Mouse (Mus musculus) neural tube, embryonic 13.5 days (tissue): Measurements from ENCODE around the gene Kctd14. TPM values are rescaled to one million over a fixed set of nuclear protein-coding genes. Genes with fewer than 3 reads are reported as not detected.
"Not testable (repeated sequence)": the region's sequence is repeated elsewhere in the genome, so short reads cannot be mapped to it uniquely, and the experiment has no call there.

Source experiments
- ATAC-seq: fragments of 200-750 bp; cut with Nextera tagmentation; 2 replicates; pipeline ENCODE4 v1.8.0; 2017; ENCODE audit warnings: low read depth, mild to moderate bottlenecking, moderate TSS enrichment, moderate library complexity
- H3K27ac ChIP-seq: fragments of 300-500 bp; sonication (generic); replicated peaks from 2 replicates; pipeline ENCODE4 v1.5.1; 2015; ENCODE audit warnings: moderate library complexity, mild to moderate bottlenecking, inconsistent platforms
- H3K27me3 ChIP-seq: fragments of 300-500 bp; sonication (generic); 2 replicates; pipeline ENCODE4 v1.6.1; 2015; ENCODE audit warnings: mild to moderate bottlenecking, inconsistent platforms
- H3K36me3 ChIP-seq: fragments of 300-500 bp; sonication (generic); 2 replicates; pipeline ENCODE4 v1.6.1; 2015; ENCODE audit warnings: mild to moderate bottlenecking, inconsistent platforms
- H3K4me1 ChIP-seq: fragments of 300-500 bp; sonication (generic); replicated peaks from 2 replicates; pipeline ENCODE4 v1.6.1; 2015; ENCODE audit warnings: inconsistent platforms
- H3K4me2 ChIP-seq: fragments of 300-500 bp; sonication (generic); 2 replicates; pipeline ENCODE4 v1.6.1; 2015; ENCODE audit warnings: inconsistent platforms, mild to moderate bottlenecking, moderate library complexity
- H3K4me3 ChIP-seq: fragments of 300-500 bp; sonication (generic); 2 replicates; pipeline ENCODE4 v1.5.1; 2015; ENCODE audit warnings: mild to moderate bottlenecking, inconsistent platforms
- H3K9ac ChIP-seq: fragments of 300-500 bp; sonication (generic); 2 replicates; pipeline ENCODE4 v1.6.1; 2015; ENCODE audit warnings: moderate library complexity, mild to moderate bottlenecking, inconsistent platforms
- H3K9me3 ChIP-seq: fragments of 300-500 bp; sonication (generic); 2 replicates; pipeline ENCODE4 v1.6.1; 2016; ENCODE audit warnings: inconsistent platforms
- WGBS: fragments of 180-500 bp; shearing (Covaris S2); methylation state at CpG from one replicate; pipeline ENCODE4 v1.1.7; 2015; 5-methylcytosine and 5-hydroxymethylcytosine counted together
- polyA plus RNA-seq: library from polyadenylated mRNA; unstranded; fragments of >200 nt; fragmentation: Nextera tagmentation; extraction: Ambion mirVana; gene quantifications from 2 replicates; pipeline ENCODE4 v1.2.1, GENCODE M21; 2015

The Kctd14 gene
- 1.2 and 2.2 TPM in 2 replicates for polyA plus RNA-seq

DNA sequence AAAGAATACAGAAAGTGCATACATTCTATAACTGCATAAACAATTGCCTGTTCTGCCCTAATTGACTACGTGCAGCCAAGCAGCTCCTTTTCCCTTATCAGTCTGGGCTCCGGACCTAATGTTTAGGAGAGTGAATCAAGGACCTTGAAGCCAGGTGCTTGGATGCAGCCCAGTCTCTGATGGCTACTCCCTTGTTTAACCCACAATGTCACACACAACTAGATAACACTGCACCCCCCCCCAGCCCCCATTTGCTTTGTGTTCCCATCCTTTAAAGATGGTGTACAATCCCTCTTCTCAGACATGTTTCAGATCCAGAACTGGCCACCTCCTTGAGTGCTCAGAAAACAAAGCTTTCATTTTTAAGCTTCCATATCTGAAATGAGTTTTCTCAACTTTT, at the start of gene Kctd14:
Gene Kctd14 (plus strand): TSS at position 301 of the 400 bp plus-strand sequence.
- not testable (repeated sequence) for H3K27ac ChIP-seq, H3K4me3 ChIP-seq, H3K9me3 ChIP-seq, H3K4me2 ChIP-seq, ATAC-seq, H3K27me3 ChIP-seq, H3K36me3 ChIP-seq, H3K9ac ChIP-seq
- peaks cover 24% of the 10 kb centered on the region for H3K4me1 ChIP-seq
- WGBS, result 88% methylated on average over 2 of the region's 2 CpGs

DNA sequence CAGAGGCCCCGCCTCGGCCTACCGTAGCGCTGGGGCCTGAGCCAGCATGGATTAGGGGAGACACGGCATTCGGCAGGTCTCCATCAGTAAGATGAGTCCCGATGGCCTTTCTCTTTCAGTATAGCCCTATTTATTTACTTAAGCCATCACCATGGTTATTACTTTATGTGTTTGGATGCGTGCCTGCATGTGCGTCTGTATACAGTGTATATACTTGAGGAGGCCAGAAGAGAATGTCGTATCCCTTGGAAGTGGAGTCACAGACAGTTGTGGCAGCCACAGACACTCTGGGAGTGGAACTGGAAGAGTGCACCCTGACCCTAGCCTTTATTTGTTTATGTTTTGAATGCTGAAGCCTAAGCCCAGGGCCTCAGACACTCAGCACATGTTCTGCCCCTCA, 44.0 kb upstream of the Kctd14 start:
- no peak overlapping the region for H3K27ac ChIP-seq
- H3K36me3 ChIP-seq, result peaks cover 60% of the 10 kb centered on the region
- no peak overlapping the region for H3K4me2 ChIP-seq
- WGBS, result 82% methylated on average over 10 of the region's 10 CpGs
- H3K27me3 ChIP-seq, result no peaks in the 10 kb centered on the region
- peaks cover 5% of the 10 kb centered on the region; the same call in 1 of the 2 replicates for H3K4me1 ChIP-seq
- H3K4me3 ChIP-seq, result no peak overlapping the region
- H3K9me3 ChIP-seq, result no peaks in the 10 kb centered on the region
- H3K9ac ChIP-seq, result no peak overlapping the region
- ATAC-seq, result no peak

GRCm38 (mm10) chr7:97411106-97411505, 40.0 kb upstream of the Kctd14 start:
- no peak for ATAC-seq
- H3K4me3 ChIP-seq, result no peak overlapping the region
- no peak overlapping the region for H3K27ac ChIP-seq
- H3K4me1 ChIP-seq, result no peaks in the 10 kb centered on the region
- H3K9me3 ChIP-seq, result no peaks in the 10 kb centered on the region
- WGBS, result 93% methylated on average over 2 of the region's 2 CpGs
- no peaks in the 10 kb centered on the region for H3K27me3 ChIP-seq
- H3K9ac ChIP-seq, result no peak overlapping the region
- H3K36me3 ChIP-seq, result peaks cover 64% of the 10 kb centered on the region
- H3K4me2 ChIP-seq, result no peak overlapping the region

DNA sequence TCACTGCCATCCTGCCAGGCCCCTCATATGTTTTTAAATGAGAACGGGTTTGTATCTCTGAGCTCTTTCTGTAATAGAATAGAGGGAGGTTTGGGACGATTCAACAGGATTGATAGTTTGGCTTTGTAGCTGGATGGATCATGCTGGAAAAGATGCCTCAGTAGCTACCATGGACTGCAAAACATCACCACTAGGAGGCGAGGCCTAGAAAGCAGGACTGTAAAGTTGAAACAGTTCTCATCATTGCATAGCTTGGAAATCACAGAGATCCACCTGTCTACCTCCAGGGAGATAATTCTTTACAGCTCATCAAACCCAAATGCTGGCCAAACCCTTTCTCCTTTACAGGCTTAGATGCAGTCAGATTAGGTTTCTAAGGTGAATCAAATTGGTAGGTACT, 39.5 kb upstream of the Kctd14 start:
- Histone ChIP-seq H3K27ac (no peak overlapping the region), H3K9me3 (no peaks in the 10 kb centered on the region), H3K4me2 (no peak overlapping the region), H3K36me3 (peaks cover 64% of the 10 kb centered on the region), H3K9ac (no peak overlapping the region), H3K27me3 (no peaks in the 10 kb centered on the region), H3K4me3 (no peak overlapping the region), H3K4me1 (no peaks in the 10 kb centered on the region)
- no peak for ATAC-seq
- 85% methylated on average over 3 of the region's 3 CpGs for WGBS

- H3K4me1 ChIP-seq, result 0 out of 2 replicates have a peak, but pooled peaks cover 12% of the 10 kb centered on the region
- H3K36me3 ChIP-seq, result peaks cover 44% of the 10 kb centered on the region
- H3K9me3 ChIP-seq, result no peaks in the 10 kb centered on the region
- no peak overlapping the region for H3K4me2 ChIP-seq
- H3K27ac ChIP-seq, result no peak overlapping the region
- H3K27me3 ChIP-seq, result no peaks in the 10 kb centered on the region
- no peak for ATAC-seq
- WGBS, result 94% methylated on average over 1 of the region's 1 CpGs
- no peak overlapping the region for H3K9ac ChIP-seq
- no peak overlapping the region for H3K4me3 ChIP-seq
Observed at GRCm38 (mm10) chr7:97413981-97414380, 37.1 kb upstream of the Kctd14 start.

- H3K4me1 ChIP-seq, result 0 out of 2 replicates have a peak, but pooled peaks cover 15% of the 10 kb centered on the region
- H3K27ac ChIP-seq, result no peak overlapping the region
- H3K9me3 ChIP-seq, result no peaks in the 10 kb centered on the region
- WGBS, result 100% methylated on average over 1 of the region's 1 CpGs
- peaks cover 40% of the 10 kb centered on the region for H3K36me3 ChIP-seq
- no peak for ATAC-seq
- no peaks in the 10 kb centered on the region for H3K27me3 ChIP-seq
- H3K9ac ChIP-seq, result no peak overlapping the region
- H3K4me2 ChIP-seq, result no peak overlapping the region
- H3K4me3 ChIP-seq, result no peak overlapping the region
Observed at GRCm38 (mm10) chr7:97414426-97414825, 36.7 kb upstream of the Kctd14 start.

GRCm38 (mm10) chr7:97414915-97415687, 36.0 kb upstream of the Kctd14 start:
- Histone ChIP-seq H3K4me3 (no peak overlapping the region), H3K27me3 (no peaks in the 10 kb centered on the region), H3K36me3 (peaks cover 33% of the 10 kb centered on the region), H3K4me2 (no peak overlapping the region), H3K27ac (no peak overlapping the region), H3K9ac (no peak overlapping the region), H3K9me3 (no peaks in the 10 kb centered on the region), H3K4me1 (0 out of 2 replicates have a peak, but pooled peaks cover 15% of the 10 kb centered on the region)
- ATAC-seq, result no peak
- 62% methylated on average over 9 of the region's 9 CpGs for WGBS

- H3K27ac ChIP-seq, result no peak overlapping the region
- peaks cover 19% of the 10 kb centered on the region for H3K36me3 ChIP-seq
- no peaks in the 10 kb centered on the region for H3K9me3 ChIP-seq
- no peak for ATAC-seq
- H3K9ac ChIP-seq, result no peak overlapping the region
- H3K27me3 ChIP-seq, result no peaks in the 10 kb centered on the region
- H3K4me3 ChIP-seq, result no peak overlapping the region
- no peak overlapping the region for H3K4me2 ChIP-seq
- H3K4me1 ChIP-seq, result peaks cover 25% of the 10 kb centered on the region
- 89% methylated on average over 4 of the region's 4 CpGs for WGBS
Observed at GRCm38 (mm10) chr7:97416473-97416872, 34.6 kb upstream of the Kctd14 start.

DNA sequence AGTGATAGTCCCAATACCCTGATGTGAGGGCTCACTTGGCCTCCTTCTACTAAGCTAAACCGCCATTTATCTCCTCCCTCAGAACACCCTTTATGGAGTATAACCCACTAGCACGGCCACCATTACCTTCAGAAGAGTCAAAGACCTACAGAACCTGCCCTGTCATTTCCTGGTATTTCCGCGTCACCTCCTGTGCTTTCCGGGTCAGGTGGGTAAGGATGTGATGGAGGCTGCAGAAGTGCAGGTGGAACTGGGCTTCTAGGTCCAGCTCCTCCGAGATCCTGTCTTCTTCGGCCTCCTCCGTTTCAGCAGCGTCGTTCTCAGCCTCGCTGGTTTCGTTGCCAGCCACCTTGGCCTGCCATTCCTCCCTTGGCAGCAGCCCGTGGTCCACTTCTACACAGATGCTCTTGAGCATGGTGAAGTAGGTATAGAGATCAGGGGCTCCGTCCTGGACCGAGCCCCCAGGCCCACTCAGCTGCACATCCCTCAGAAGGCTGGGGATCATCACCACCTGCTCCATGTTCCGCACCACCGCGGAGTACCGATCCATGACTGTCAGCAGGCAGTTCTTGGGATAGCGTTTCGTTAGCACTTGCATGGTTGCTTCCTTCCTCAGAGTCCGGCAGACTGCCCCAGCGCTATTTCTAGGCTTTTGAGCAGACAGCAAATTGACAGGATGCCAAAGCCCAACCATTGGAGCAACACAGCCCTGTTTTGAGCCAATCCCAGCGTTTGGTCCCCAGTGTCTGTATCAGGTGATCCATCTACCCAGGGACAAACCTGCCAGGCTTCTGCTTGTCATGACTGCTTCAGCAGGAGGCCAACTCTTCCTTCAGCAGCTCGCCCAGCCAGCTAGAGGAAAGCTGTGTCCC, 34.0 kb upstream of the Kctd14 start, which contains the start of gene Thrsp:
Gene Thrsp (minus strand): TSS at position 825 of the 872 bp plus-strand sequence.
- Histone ChIP-seq H3K4me3 (no peak within 1 kb of the TSS), H3K9me3 (no peaks in the 10 kb centered on the region), H3K4me1 (peaks cover 25% of the 10 kb centered on the region), H3K36me3 (peaks cover 12% of the 10 kb centered on the region), H3K9ac (no peak within 1 kb of the TSS), H3K27me3 (no peaks in the 10 kb centered on the region), H3K27ac (0 out of 2 replicates have a peak within 1 kb of the TSS, but pooled peaks have one; percentile 13), H3K4me2 (no peak within 1 kb of the TSS)
- 81% methylated on average over 25 of the region's 25 CpGs for WGBS
- ATAC-seq, result no peak

GRCm38 (mm10) chr7:97418717-97419116, 32.4 kb upstream of the Kctd14 start:
- Histone ChIP-seq H3K36me3 (no peaks in the 10 kb centered on the region), H3K27ac (no peak overlapping the region), H3K4me2 (no peak overlapping the region), H3K9me3 (no peaks in the 10 kb centered on the region), H3K9ac (no peak overlapping the region), H3K4me1 (peaks cover 25% of the 10 kb centered on the region), H3K27me3 (no peaks in the 10 kb centered on the region), H3K4me3 (no peak overlapping the region)
- WGBS, result 72% methylated on average over 5 of the region's 5 CpGs
- no peak for ATAC-seq

DNA sequence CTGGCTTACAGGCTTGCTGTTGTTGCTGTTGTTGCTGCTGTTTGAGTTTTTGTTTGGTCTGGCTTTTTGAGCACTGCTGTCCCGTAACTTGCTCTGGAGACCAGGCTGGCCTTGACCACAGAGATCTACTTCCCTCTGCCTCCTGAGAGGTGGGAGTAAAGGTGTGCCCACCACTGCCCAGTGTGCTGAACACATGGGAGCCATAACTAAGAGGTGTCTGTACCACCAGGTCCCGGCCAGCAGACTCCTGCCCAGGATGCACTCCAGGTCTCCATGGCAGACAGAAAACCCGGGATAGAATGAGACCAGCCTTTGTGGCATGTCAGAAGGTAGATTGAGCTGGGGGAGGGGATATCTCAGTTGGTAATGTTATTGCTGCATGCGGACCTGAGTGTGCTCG, 32.0 kb upstream of the Kctd14 start:
- Histone ChIP-seq H3K4me1 (peaks cover 25% of the 10 kb centered on the region), H3K4me3 (no peak overlapping the region), H3K27me3 (no peaks in the 10 kb centered on the region), H3K9ac (no peak overlapping the region), H3K9me3 (no peaks in the 10 kb centered on the region), H3K4me2 (no peak overlapping the region), H3K27ac (no peak overlapping the region), H3K36me3 (no peaks in the 10 kb centered on the region)
- WGBS, result 85% methylated on average over 5 of the region's 5 CpGs
- ATAC-seq, result no peak

GRCm38 (mm10) chr7:97420406-97420805, 30.7 kb upstream of the Kctd14 start:
- H3K4me1 ChIP-seq, result peaks cover 25% of the 10 kb centered on the region
- no peak overlapping the region for H3K27ac ChIP-seq
- WGBS, result 84% methylated on average over 1 of the region's 1 CpGs
- H3K9ac ChIP-seq, result no peak overlapping the region
- H3K9me3 ChIP-seq, result no peaks in the 10 kb centered on the region
- ATAC-seq, result no peak
- H3K27me3 ChIP-seq, result no peaks in the 10 kb centered on the region
- no peaks in the 10 kb centered on the region for H3K36me3 ChIP-seq
- H3K4me3 ChIP-seq, result no peak overlapping the region
- no peak overlapping the region for H3K4me2 ChIP-seq
